Mouse (Mus musculus): ENCODE data around the gene Nop2. TPM values are rescaled to one million over a fixed set of nuclear protein-coding genes. Genes with fewer than 3 reads are reported as not detected.

Gene Nop2
- total RNA-seq, 2 experiments from 2014 or later, result 65.6 to 79.2 TPM

- no peak for ATAC-seq (replicated peaks; ENCODE audit: poor library complexity, severe bottlenecking)
Observed at GRCm38 (mm10) chr6:125107705-125108104, 24.0 kb upstream of the Nop2 start.

- no peak for ATAC-seq (replicated peaks; ENCODE audit: poor library complexity, severe bottlenecking)
Observed at GRCm38 (mm10) chr6:125109371-125109770, 22.3 kb upstream of the Nop2 start.

GRCm38 (mm10) chr6:125110927-125111326, 20.8 kb upstream of the Nop2 start:
- peak; percentile 41; the same call in 1 of the 2 replicates for ATAC-seq (replicated peaks; ENCODE audit: poor library complexity, severe bottlenecking)

- peak; percentile 78 for ATAC-seq (replicated peaks; ENCODE audit: poor library complexity, severe bottlenecking)
Observed at GRCm38 (mm10) chr6:125112553-125112952, 19.2 kb upstream of the Nop2 start.

DNA sequence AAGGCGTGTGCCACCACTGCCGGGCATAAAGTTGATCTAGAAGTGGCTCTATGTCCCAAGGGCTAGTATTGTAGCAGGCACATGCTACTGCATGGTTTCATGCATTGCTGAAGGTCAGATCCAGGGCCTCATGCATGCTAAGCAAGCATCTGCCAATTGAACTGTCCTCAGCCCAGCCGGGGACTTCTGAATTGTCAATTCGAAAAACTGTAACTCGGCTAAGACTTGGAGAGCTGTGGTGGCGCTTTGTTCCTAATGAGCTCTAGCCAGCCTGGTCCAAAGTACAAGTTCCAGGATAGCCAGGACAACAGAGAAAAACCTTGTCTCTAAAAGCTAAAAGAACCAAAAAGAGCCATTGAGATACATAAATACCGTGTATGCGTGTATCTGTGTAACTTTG, 12.3 kb upstream of the Nop2 start:
- no peak for ATAC-seq (replicated peaks; ENCODE audit: poor library complexity, severe bottlenecking)

- no peak for ATAC-seq (replicated peaks; ENCODE audit: poor library complexity, severe bottlenecking)
Observed at GRCm38 (mm10) chr6:125128724-125129123, 3.0 kb upstream of the Nop2 start.

DNA sequence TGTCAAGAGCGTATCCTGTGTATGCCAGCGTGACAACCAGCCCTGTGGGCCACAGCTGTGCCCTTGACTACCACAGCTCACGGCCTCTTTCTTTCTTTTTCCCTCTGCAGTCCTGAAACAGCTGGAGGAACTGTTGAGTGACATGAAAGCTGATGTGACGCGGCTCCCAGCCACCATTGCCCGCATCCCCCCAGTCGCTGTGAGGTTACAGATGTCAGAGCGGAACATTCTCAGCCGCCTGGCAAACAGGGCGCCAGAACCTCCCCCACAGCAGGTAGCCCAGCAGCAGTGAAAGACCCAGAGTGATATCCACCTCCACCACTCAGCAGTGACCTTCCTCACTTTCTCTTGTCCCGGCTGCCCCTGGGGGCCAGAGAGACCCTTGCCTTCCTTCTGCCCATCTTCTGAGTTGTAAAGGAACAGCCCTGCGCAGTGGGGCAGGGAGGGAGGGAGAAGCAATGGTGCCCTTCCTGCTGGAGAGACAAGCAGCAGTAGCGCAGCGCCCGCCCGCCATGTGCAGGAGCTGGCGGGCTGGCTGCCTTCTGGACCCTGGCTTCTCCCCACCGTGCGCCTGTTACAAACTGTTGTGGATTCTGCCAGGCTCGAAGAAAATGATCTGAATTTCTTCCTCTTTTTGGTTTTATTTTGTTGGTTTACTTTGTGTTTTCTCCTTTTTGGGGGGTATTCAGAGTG, 1.9 kb upstream of the Nop2 start:
- ATAC-seq (replicated peaks; ENCODE audit: poor library complexity, severe bottlenecking), result no peak

DNA sequence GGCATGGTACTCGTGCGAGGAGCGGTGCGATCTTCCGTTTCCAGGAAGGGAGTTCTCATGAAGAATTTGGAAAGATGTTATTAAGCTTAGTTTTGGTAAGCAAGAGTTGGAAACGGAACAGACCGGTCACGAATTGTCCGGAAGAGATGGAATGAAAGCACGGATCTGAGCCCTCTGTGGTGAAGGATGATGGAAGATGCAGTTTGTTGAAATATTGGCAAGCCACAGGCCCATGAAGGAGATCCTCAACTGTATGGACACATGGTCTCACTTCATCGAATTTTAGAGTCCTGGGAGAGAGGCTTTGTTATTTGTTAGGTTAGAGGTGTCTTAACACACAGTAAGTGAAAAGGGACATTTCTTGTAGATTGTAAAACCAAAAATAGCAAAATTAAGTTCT, 761 bp downstream of the Nop2 start:
- ATAC-seq (replicated peaks; ENCODE audit: poor library complexity, severe bottlenecking), result no peak

DNA sequence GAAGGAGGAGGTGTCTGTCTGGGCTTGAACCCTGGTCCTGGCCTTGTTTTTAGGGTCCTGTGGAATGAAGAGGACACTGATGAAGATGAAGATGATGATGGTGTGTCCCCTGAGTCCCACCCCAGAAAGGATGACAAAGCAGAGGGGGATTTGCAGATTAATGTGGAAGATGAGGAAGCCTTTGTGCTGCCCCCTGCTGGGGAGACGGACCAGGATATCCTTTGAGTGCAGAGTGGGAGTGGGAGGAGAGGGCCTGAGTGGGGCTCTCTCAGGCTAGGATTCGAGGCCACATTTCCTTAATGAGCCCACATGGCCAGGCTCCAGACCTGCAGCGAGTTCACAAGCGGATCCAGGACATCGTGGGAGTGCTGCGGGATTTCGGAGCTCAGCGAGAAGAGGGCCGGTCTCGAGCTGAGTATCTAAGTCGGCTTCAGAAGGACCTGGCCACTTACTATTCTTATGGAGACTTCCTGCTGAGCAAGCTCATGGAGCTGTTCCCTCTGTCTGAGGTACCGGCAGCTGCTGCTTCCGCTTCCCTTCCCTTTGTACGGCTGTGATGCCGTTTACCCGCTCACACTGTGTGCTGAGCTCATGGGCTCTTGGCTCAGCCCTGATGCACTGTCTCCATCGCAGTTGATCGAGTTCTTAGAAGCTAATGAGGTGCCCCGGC, 5.4 kb downstream of the Nop2 start:
- ATAC-seq (replicated peaks; ENCODE audit: poor library complexity, severe bottlenecking), result peak; percentile 56

- no peak for ATAC-seq (replicated peaks; ENCODE audit: poor library complexity, severe bottlenecking)
Observed at GRCm38 (mm10) chr6:125139747-125140146, 8.0 kb downstream of the Nop2 start.

DNA sequence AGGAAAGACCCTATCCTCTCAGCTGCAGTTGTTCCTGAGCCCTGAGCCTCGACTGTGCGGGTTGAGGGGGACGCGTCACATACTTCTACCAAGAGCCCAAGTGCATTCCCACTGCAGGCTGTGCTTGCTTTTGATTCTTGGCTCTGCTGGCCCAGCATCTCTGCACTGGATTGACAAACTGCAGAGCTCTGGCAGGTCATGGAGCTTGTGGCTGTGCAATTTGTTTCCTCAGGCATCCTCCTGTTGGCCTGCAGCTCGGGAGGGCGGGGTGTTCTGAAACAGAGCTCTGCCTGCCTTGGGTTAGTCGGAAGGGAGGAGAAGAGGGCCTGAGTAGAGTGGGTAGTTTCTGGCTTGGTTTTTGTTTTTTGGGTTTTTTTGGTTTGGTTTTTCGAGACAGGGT, 10.7 kb downstream of the Nop2 start:
- no peak for ATAC-seq (replicated peaks; ENCODE audit: poor library complexity, severe bottlenecking)

DNA sequence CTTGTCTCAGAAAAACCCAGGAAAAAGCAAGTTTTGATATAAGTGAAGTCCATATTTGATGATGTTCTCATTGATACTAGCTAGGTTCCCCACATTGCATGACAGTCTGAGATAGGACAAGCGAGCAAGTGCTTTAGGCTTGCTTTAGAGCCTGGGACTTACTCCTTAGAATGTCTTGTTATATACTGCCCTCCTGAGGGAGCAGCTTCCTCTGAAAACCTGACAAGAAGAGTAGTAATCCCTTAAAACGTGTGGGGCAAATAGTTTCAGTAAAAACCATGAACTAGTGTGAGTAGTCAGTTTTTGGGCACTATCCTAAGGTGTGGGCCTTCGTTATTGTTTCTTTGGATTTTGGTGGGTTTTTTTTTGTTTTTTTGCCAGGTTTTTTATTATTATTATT, 11.4 kb downstream of the Nop2 start:
- ATAC-seq (replicated peaks; ENCODE audit: poor library complexity, severe bottlenecking), result no peak

DNA sequence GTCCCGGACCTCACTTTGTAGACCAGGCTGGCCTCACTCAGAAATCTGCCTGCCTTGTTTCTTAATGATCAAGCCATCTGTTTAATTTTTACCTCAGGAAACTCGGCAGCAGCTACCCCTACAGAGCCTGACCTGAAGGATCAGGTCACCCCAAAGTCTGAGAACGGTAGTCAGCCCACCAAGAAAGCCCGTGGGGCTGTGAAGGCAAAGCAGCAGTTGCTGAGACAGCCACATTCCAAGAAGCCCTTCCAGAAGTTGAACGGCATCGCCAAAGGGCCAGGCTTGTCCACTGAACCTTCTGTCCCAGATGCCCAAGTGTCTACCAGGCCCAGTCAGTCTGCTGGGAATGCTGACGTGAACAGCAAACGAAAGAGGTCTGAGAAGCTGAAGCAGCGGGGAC, 12.2 kb downstream of the Nop2 start:
- no peak for ATAC-seq (replicated peaks; ENCODE audit: poor library complexity, severe bottlenecking)

GRCm38 (mm10) chr6:125145001-125145400, 13.3 kb downstream of the Nop2 start, which contains the start of gene Iffo1:
Gene Iffo1, plus strand, starts transcription at chr6:125145241.
- peak; percentile 83 for ATAC-seq (replicated peaks; ENCODE audit: poor library complexity, severe bottlenecking)

DNA sequence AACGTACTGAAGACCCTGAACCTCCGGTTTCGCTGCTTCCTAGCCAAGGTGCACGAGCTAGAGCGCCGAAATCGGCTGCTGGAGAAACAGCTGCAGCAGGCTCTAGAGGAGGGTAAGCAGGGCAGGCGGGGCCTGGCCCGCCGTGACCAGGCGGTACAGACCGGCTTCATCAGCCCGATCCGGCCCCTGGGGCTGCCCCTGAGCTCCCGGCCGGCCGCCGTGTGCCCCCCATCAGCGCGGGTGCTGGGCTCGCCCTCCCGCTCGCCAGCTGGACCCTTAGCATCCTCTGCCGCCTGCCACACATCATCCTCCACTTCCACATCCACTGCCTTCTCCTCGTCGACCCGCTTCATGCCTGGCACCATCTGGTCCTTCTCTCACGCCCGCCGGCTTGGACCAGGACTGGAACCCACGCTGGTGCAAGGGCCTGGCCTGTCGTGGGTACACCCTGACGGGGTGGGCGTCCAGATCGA, 13.8 kb downstream of the Nop2 start:
- 0 out of 2 replicates have a peak, but pooled peaks have one; percentile 1 for ATAC-seq (replicated peaks; ENCODE audit: poor library complexity, severe bottlenecking)

- ATAC-seq (replicated peaks; ENCODE audit: poor library complexity, severe bottlenecking), result no peak
Observed at GRCm38 (mm10) chr6:125146148-125146547, 14.4 kb downstream of the Nop2 start.

GRCm38 (mm10) chr6:125146797-125147196, 15.1 kb downstream of the Nop2 start:
- peak; percentile 61 for ATAC-seq (replicated peaks; ENCODE audit: poor library complexity, severe bottlenecking)

DNA sequence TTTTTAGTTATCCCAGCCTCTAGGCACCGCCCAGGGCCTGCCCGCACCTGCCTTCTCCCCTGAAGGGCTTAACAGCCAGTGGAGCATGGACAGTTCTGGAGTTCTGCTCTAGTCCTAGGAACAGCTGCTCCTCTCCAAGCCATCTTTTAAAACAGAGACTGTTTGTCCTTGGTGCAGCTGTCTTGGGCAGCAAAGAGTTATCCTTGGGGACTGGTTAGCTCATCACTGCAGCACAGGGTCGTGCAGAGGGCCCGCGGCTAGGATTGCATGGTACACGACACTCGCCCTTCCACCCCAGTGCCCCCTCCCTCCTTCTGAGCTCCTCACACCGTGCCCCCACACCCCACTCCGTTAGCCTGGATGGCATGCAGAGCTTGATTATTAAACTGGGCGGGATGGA, 15.6 kb downstream of the Nop2 start:
- ATAC-seq (replicated peaks; ENCODE audit: poor library complexity, severe bottlenecking), result no peak

DNA sequence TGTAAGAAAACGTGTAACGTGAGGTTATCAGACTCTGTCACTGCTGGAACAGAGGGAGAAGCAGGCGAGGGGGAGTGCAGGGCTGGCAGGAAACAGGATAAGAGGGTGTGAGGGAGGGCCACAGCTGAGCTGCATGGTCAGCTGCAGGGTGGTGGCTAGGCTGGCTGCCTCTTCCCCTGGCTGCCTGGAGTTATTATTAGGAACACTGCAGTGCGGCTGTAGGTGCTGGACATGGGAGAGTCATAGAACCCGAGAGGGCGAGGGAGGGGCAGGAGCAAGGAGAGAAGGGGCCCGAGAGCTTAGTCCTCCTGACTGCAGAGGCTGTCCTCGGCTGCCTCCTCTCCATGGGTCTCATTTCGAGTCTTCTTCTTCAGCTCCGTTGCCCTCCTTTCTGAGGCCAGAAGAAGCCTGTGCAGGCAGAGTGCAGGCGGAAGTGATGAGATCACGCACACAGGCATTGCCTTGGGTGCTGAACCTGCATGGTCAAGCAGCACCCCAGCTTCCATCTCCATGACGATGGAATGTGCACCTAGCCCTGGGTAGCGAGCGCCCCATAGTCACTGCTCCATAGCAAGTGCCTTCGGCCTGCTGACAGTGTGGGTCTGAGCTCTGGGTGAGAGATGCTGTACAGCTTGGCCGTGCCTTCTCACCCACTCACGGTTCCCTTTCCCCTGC, 16.7 kb downstream of the Nop2 start:
- 0 out of 2 replicates have a peak, but pooled peaks have one; percentile 4 for ATAC-seq (replicated peaks; ENCODE audit: poor library complexity, severe bottlenecking)

GRCm38 (mm10) chr6:125148926-125149568, 17.3 kb downstream of the Nop2 start:
- 0 out of 2 replicates have a peak, but pooled peaks have one; percentile 5 for ATAC-seq (replicated peaks; ENCODE audit: poor library complexity, severe bottlenecking)

- ATAC-seq (replicated peaks; ENCODE audit: poor library complexity, severe bottlenecking), result no peak
Observed at GRCm38 (mm10) chr6:125149569-125149950, 17.9 kb downstream of the Nop2 start.

Measured in granulocyte monocyte progenitor cell, adult 5-6 weeks (primary cell).